Mouse (Mus musculus) G1E (cell line): ENCODE results near the gene Lats2.

ENCODE experiments used
- CTCF ChIP-seq: IDR thresholded peaks from 2 replicates; pipeline ENCODE4 v1.5.1; 2012; ENCODE audit warnings: low read depth, low read length, inconsistent platforms, mixed read lengths
- POLR2AphosphoS5 ChIP-seq: IDR thresholded peaks from 2 replicates; pipeline ENCODE4 v1.6.1; 2012; ENCODE audit warnings: low read depth, low read length, inconsistent platforms; ENCODE audit not compliant: insufficient replicate concordance

GRCm38 (mm10) chr14:57729364-57729763 is 28.8 kb downstream of the Lats2 start:
- TF ChIP-seq POLR2AphosphoS5 (no peak), CTCF (no peak)
